Mouse (Mus musculus) retina, postnatal 7 days (tissue): ENCODE measurements around the gene Nlrp3.

Experiments
- DNase-seq: peaks from one replicate; pipeline ENCODE4 v3.0.0-alpha.2; 2012; ENCODE audit warnings: low read depth, low spot score

The Nlrp3 gene

GRCm38 (mm10) chr11:59541324-59541723, at the start of gene Nlrp3:
TSS of gene Nlrp3 (plus strand) at chr11:59541568.
- DNase-seq, result no peak

GRCm38 (mm10) chr11:59496672-59497310, 44.6 kb upstream of the Nlrp3 start:
- no peak for DNase-seq

- no peak for DNase-seq
Measured at GRCm38 (mm10) chr11:59497747-59498146, 43.6 kb upstream of the Nlrp3 start.

- DNase-seq, result no peak
Measured at GRCm38 (mm10) chr11:59501978-59502700, 39.2 kb upstream of the Nlrp3 start.

GRCm38 (mm10) chr11:59505351-59505838, 36.0 kb upstream of the Nlrp3 start:
- DNase-seq, result peak; percentile 27

GRCm38 (mm10) chr11:59505839-59506712, 35.3 kb upstream of the Nlrp3 start:
- DNase-seq, result peak; percentile 76

- DNase-seq, result no peak
Measured at GRCm38 (mm10) chr11:59506713-59507074, 34.7 kb upstream of the Nlrp3 start.

GRCm38 (mm10) chr11:59511558-59511957, 29.8 kb upstream of the Nlrp3 start:
- DNase-seq, result no peak

- DNase-seq, result no peak
Measured at GRCm38 (mm10) chr11:59512733-59513132, 28.6 kb upstream of the Nlrp3 start.

- no peak for DNase-seq
Measured at GRCm38 (mm10) chr11:59513556-59513955, 27.8 kb upstream of the Nlrp3 start.

- DNase-seq, result no peak
Measured at GRCm38 (mm10) chr11:59514381-59514780, 27.0 kb upstream of the Nlrp3 start.

GRCm38 (mm10) chr11:59514789-59515188, 26.6 kb upstream of the Nlrp3 start:
- no peak for DNase-seq

- no peak for DNase-seq
Measured at GRCm38 (mm10) chr11:59517441-59517840, 23.9 kb upstream of the Nlrp3 start.

GRCm38 (mm10) chr11:59518226-59518625, 23.1 kb upstream of the Nlrp3 start:
- no peak for DNase-seq

GRCm38 (mm10) chr11:59519741-59520495, 21.4 kb upstream of the Nlrp3 start:
- no peak for DNase-seq

- DNase-seq, result no peak
Measured at GRCm38 (mm10) chr11:59524150-59524549, 17.2 kb upstream of the Nlrp3 start.

GRCm38 (mm10) chr11:59525237-59525636, 16.1 kb upstream of the Nlrp3 start:
- DNase-seq, result peak; percentile 76

- DNase-seq, result peak; percentile 59
Measured at GRCm38 (mm10) chr11:59526472-59527080, 14.8 kb upstream of the Nlrp3 start, which contains the start of gene Zkscan17. TSS of gene Zkscan17 (minus strand) at chr11:59526751.

GRCm38 (mm10) chr11:59530221-59530620, 11.1 kb upstream of the Nlrp3 start:
- no peak for DNase-seq

- DNase-seq, result no peak
Measured at GRCm38 (mm10) chr11:59530870-59531535, 10.4 kb upstream of the Nlrp3 start.
